Mouse (Mus musculus) heart, embryonic 15.5 days (tissue): ENCODE data around the gene Tmem9b. TPM values are rescaled to one million over a fixed set of nuclear protein-coding genes. Genes with fewer than 3 reads are reported as not detected.

Source experiments
- ATAC-seq: fragments of 200-750 bp; cut with Nextera tagmentation; replicated peaks from 2 replicates; pipeline ENCODE4 v1.8.0; 2017; ENCODE audit warnings: low read depth, moderate TSS enrichment; ENCODE audit not compliant: insufficient number of reproducible peaks, insufficient read depth, low FRiP score
- H3K27ac ChIP-seq: fragments of 300-500 bp; sonication (generic); 2 replicates; pipeline ENCODE4 v1.5.1; 2015; ENCODE audit warnings: mild to moderate bottlenecking, inconsistent platforms
- H3K27me3 ChIP-seq: fragments of 300-500 bp; sonication (generic); 2 replicates; pipeline ENCODE4 v1.6.1; 2015; ENCODE audit warnings: inconsistent platforms
- H3K36me3 ChIP-seq: fragments of 300-500 bp; sonication (generic); 2 replicates; pipeline ENCODE4 v1.6.1; 2015; ENCODE audit warnings: mild to moderate bottlenecking, inconsistent platforms
- H3K4me1 ChIP-seq: fragments of 300-500 bp; sonication (generic); replicated peaks from 2 replicates; pipeline ENCODE4 v1.6.1; 2015; ENCODE audit warnings: inconsistent platforms
- H3K4me2 ChIP-seq: fragments of 300-500 bp; sonication (generic); 2 replicates; pipeline ENCODE4 v1.6.1; 2015; ENCODE audit warnings: inconsistent platforms, mild to moderate bottlenecking, moderate library complexity
- H3K4me3 ChIP-seq: fragments of 300-500 bp; sonication (generic); 2 replicates; pipeline ENCODE4 v1.5.1; 2015; ENCODE audit warnings: mild to moderate bottlenecking, inconsistent platforms
- H3K9ac ChIP-seq: fragments of 300-500 bp; sonication (generic); 2 replicates; pipeline ENCODE4 v1.6.1; 2015; ENCODE audit warnings: mild to moderate bottlenecking, inconsistent platforms
- H3K9me3 ChIP-seq: fragments of 300-500 bp; sonication (generic); replicated peaks from 2 replicates; pipeline ENCODE4 v1.6.1; 2016; ENCODE audit warnings: inconsistent platforms
- WGBS: fragments of 180-500 bp; shearing (Covaris S2); methylation state at CpG from one replicate; pipeline ENCODE4 v1.1.7; 2015; ENCODE audit warnings: mixed read lengths; 5-methylcytosine and 5-hydroxymethylcytosine counted together
- polyA plus RNA-seq: library from polyadenylated mRNA; unstranded; fragments of >200 nt; fragmentation: Nextera tagmentation; extraction: Ambion mirVana; gene quantifications from 2 replicates; pipeline ENCODE4 v1.2.1, GENCODE M21; 2015

The Tmem9b gene
- 56.4 and 57.1 TPM in 2 replicates for polyA plus RNA-seq

- Histone ChIP-seq H3K4me3 (peak within 1 kb of the TSS; percentile 94), H3K4me1 (peaks cover 21% of the 10 kb centered on the region), H3K36me3 (peaks cover 5% of the 10 kb centered on the region; the same call in 1 of the 2 replicates), H3K27me3 (no peaks in the 10 kb centered on the region), H3K9me3 (no peaks in the 10 kb centered on the region), H3K27ac (peak within 1 kb of the TSS; percentile 90), H3K9ac (peak within 1 kb of the TSS; percentile 95), H3K4me2 (peak within 1 kb of the TSS; percentile 95)
- ATAC-seq: peak; percentile 85
- WGBS: under 1% methylated on average over 70 of the region's 74 CpGs
Observed at GRCm38 (mm10) chr7:109752008-109752925, at the start of gene Tmem9b. TSS of gene Tmem9b (minus strand) at chr7:109752875.

GRCm38 (mm10) chr7:109800626-109801025 lies 48.0 kb upstream of the Tmem9b start:
- Histone ChIP-seq H3K27me3 (no peaks in the 10 kb centered on the region), H3K4me2 (no peak overlapping the region), H3K27ac (no peak overlapping the region), H3K9ac (no peak overlapping the region), H3K36me3 (no peaks in the 10 kb centered on the region), H3K4me3 (no peak overlapping the region), H3K9me3 (no peaks in the 10 kb centered on the region), H3K4me1 (peaks cover 32% of the 10 kb centered on the region)
- no peak for ATAC-seq
- WGBS: 85% methylated on average over 4 of the region's 4 CpGs

GRCm38 (mm10) chr7:109799168-109799567 lies 46.5 kb upstream of the Tmem9b start:
- Histone ChIP-seq H3K9me3 (no peaks in the 10 kb centered on the region), H3K27ac (no peak overlapping the region), H3K36me3 (no peaks in the 10 kb centered on the region), H3K27me3 (no peaks in the 10 kb centered on the region), H3K4me3 (no peak overlapping the region), H3K9ac (no peak overlapping the region), H3K4me1 (peaks cover 43% of the 10 kb centered on the region), H3K4me2 (no peak overlapping the region)
- 54% methylated on average over 11 of the region's 11 CpGs for WGBS
- no peak for ATAC-seq

GRCm38 (mm10) chr7:109795564-109795963 lies 42.9 kb upstream of the Tmem9b start:
- Histone ChIP-seq H3K9ac (no peak overlapping the region), H3K36me3 (no peaks in the 10 kb centered on the region), H3K4me3 (no peak overlapping the region), H3K4me1 (peaks cover 26% of the 10 kb centered on the region), H3K4me2 (0 out of 2 replicates have a peak overlapping the region, but pooled peaks have one; percentile 11), H3K27me3 (no peaks in the 10 kb centered on the region), H3K27ac (peak overlapping the region; percentile 81), H3K9me3 (no peaks in the 10 kb centered on the region)
- peak; percentile 70 for ATAC-seq
- 22% methylated on average over 5 of the region's 5 CpGs for WGBS

GRCm38 (mm10) chr7:109794556-109794955 lies 41.9 kb upstream of the Tmem9b start:
- Histone ChIP-seq H3K4me3 (no peak overlapping the region), H3K36me3 (no peaks in the 10 kb centered on the region), H3K27ac (peak overlapping the region; percentile 81; the same call in 1 of the 2 replicates), H3K27me3 (no peaks in the 10 kb centered on the region), H3K4me1 (peaks cover 26% of the 10 kb centered on the region), H3K9me3 (no peaks in the 10 kb centered on the region), H3K4me2 (no peak overlapping the region), H3K9ac (no peak overlapping the region)
- WGBS: 81% methylated on average over 2 of the region's 2 CpGs
- no peak for ATAC-seq

- H3K4me1 ChIP-seq: peaks cover 21% of the 10 kb centered on the region
- no peaks in the 10 kb centered on the region for H3K36me3 ChIP-seq
- no peak overlapping the region for H3K4me2 ChIP-seq
- H3K9me3 ChIP-seq: no peaks in the 10 kb centered on the region
- WGBS: 68% methylated on average over 2 of the region's 2 CpGs
- no peak overlapping the region for H3K9ac ChIP-seq
- H3K4me3 ChIP-seq: no peak overlapping the region
- ATAC-seq: no peak
- no peaks in the 10 kb centered on the region for H3K27me3 ChIP-seq
- no peak overlapping the region for H3K27ac ChIP-seq
Observed at GRCm38 (mm10) chr7:109792759-109793158, 40.1 kb upstream of the Tmem9b start.

- Histone ChIP-seq H3K4me1 (peaks cover 22% of the 10 kb centered on the region), H3K27ac (no peak overlapping the region), H3K27me3 (no peaks in the 10 kb centered on the region), H3K36me3 (no peaks in the 10 kb centered on the region), H3K9ac (no peak overlapping the region), H3K4me2 (no peak overlapping the region), H3K9me3 (no peaks in the 10 kb centered on the region), H3K4me3 (no peak overlapping the region)
- no peak for ATAC-seq
- 70% methylated on average over 3 of the region's 3 CpGs for WGBS
Observed at GRCm38 (mm10) chr7:109790818-109791217, 38.1 kb upstream of the Tmem9b start.

DNA sequence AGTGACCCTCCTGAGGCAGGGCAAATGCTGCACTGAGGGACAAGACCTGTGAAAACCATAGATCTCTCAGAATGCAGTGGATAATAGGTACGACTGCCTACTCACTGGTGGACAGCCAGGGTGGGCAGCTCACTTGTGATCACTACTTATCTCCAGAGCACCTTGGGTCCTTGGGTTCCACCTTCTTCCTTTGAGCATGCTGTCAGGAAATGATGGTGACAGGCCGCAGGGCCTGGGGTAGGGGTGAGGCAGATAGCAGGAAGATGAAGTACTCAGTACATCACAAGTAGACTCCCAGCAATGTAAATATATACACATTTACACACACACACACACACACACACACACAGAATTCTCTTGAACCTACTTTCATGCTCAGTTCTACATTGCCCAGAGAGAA lies 35.2 kb upstream of the Tmem9b start:
- no peak overlapping the region for H3K4me3 ChIP-seq
- no peak overlapping the region for H3K9ac ChIP-seq
- no peak overlapping the region for H3K4me2 ChIP-seq
- 0 out of 2 replicates have a peak, but pooled peaks cover 8% of the 10 kb centered on the region for H3K4me1 ChIP-seq
- ATAC-seq: no peak
- H3K9me3 ChIP-seq: no peaks in the 10 kb centered on the region
- H3K36me3 ChIP-seq: no peaks in the 10 kb centered on the region
- no peak overlapping the region for H3K27ac ChIP-seq
- H3K27me3 ChIP-seq: peaks cover 12% of the 10 kb centered on the region
- 76% methylated on average over 2 of the region's 2 CpGs for WGBS

DNA sequence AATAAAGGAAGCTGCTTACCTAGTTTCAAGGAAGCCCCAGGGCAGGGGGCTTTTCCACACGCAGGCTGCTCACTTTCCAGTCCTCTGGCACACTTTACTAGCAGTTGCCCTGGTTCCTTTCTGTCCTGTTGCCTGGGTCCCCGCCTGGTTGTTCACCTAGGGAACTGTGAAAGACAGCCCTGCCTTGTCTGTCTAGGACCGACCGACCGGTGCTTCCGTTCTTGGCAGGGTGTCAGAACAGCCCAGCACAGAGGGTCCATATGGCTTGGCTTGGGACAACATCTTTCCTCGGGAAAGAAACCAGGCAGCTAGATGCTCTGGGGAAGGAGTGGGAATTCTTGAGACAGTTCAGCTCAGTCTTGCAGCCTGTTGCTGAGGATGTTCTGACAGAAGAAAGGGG lies 30.6 kb upstream of the Tmem9b start:
- Histone ChIP-seq H3K27ac (no peak overlapping the region), H3K4me2 (no peak overlapping the region), H3K4me1 (peaks cover 25% of the 10 kb centered on the region), H3K9me3 (no peaks in the 10 kb centered on the region), H3K27me3 (peaks cover 54% of the 10 kb centered on the region), H3K4me3 (no peak overlapping the region), H3K36me3 (no peaks in the 10 kb centered on the region), H3K9ac (no peak overlapping the region)
- no peak for ATAC-seq
- 35% methylated on average over 7 of the region's 7 CpGs for WGBS

DNA sequence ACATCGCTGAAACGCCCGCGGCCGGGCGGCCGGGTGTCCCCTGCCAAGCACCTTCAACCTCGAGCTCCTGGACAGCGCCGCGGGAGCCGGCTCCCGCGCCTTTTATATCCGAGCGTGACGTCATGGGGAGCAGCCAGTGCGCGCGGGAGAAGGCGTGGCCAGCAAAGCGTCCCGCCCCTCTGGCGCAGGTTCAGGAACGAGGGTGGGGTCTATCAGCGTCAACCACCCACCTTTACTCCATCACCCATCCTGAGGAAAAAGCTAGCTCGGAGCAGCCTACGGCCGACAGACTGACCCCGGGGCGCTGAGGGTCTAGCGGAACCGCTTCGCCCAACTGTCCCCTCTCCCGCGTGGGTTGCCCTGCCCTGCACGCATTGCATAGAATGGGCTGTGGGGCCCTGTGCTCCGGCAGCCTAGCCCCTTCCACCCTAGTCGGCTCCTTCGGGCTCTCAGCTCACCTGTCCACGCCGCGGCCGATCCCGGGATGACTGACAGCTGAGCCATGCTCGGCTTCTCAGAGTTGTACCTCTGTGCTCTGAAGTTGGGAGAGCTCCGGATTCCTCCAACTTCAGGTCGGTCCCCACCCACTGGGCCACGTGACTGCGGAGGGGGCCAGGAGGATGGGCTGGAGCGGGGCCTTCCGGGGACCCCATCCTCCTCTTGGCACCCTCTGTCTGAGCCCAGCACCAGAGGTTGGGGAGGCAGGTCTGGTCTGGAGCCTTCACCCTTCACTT lies 29.0 kb upstream of the Tmem9b start, which contains the start of gene Nrip3:
Gene Nrip3 (minus strand): TSS at position 556 of the 734 bp plus-strand sequence.
- H3K4me3 ChIP-seq: peak within 1 kb of the TSS; percentile 55

DNA sequence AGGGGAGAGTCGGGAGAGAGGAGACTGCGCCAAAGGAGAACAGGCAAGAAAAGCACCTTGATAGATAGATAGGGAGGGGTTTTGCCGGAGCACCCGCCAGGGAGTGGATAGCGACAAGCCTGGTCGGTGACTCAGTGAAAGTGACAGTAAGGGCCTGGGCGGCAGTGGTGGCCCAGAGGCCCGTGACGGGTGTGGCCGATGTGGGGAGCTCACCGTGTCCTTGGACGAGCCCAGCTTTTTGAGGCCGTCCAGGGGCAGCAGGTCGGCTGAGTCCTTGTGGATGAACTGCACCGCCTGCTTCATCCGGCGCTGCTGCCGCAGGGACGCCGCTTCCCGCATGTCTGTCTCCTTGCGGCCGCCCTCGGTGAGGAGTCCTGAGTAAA lies 28.4 kb upstream of the Tmem9b start:
- H3K9me3 ChIP-seq: no peaks in the 10 kb centered on the region
- H3K4me1 ChIP-seq: peaks cover 21% of the 10 kb centered on the region
- peak overlapping the region; percentile 47 for H3K9ac ChIP-seq
- peak overlapping the region; percentile 97 for H3K4me2 ChIP-seq
- H3K36me3 ChIP-seq: no peaks in the 10 kb centered on the region
- under 1% methylated on average over 24 of the region's 24 CpGs for WGBS
- no peak overlapping the region for H3K27ac ChIP-seq
- ATAC-seq: peak; percentile 58
- H3K27me3 ChIP-seq: peaks cover 57% of the 10 kb centered on the region
- peak overlapping the region; percentile 55 for H3K4me3 ChIP-seq

More for the DNA sequence above, 29.0 kb upstream of the Tmem9b start, which contains the start of gene Nrip3:
- Histone ChIP-seq H3K36me3 (no peaks in the 10 kb centered on the region), H3K9me3 (no peaks in the 10 kb centered on the region), H3K9ac (peak within 1 kb of the TSS; percentile 47), H3K27ac (no peak within 1 kb of the TSS), H3K4me2 (peak within 1 kb of the TSS; percentile 97), H3K4me1 (peaks cover 21% of the 10 kb centered on the region), H3K27me3 (peaks cover 57% of the 10 kb centered on the region)
- 1% methylated on average over 52 of the region's 52 CpGs for WGBS
- ATAC-seq: peak; percentile 82
